Mouse (Mus musculus) heart, embryonic 12.5 days (tissue): ENCODE data around the gene Npas1. TPM values are rescaled to one million over a fixed set of nuclear protein-coding genes. Genes with fewer than 3 reads are reported as not detected.

Experiments
- ATAC-seq: fragments of 200-750 bp; cut with Nextera tagmentation; 2 replicates; pipeline ENCODE4 v1.8.0; 2017; ENCODE audit warnings: moderate TSS enrichment, moderate library complexity; ENCODE audit not compliant: insufficient number of reproducible peaks, low FRiP score
- H3K27ac ChIP-seq: fragments of 300-500 bp; sonication (generic); 2 replicates; pipeline ENCODE4 v1.5.1; 2016; ENCODE audit warnings: mild to moderate bottlenecking, moderate library complexity; ENCODE audit not compliant: poor library complexity, severe bottlenecking
- H3K27me3 ChIP-seq: fragments of 300-500 bp; sonication (generic); replicated peaks from 2 replicates; pipeline ENCODE4 v1.6.1; 2016; ENCODE audit warnings: mild to moderate bottlenecking, moderate library complexity
- H3K36me3 ChIP-seq: fragments of 300-500 bp; sonication (generic); 2 replicates; pipeline ENCODE4 v1.6.1; 2016; ENCODE audit warnings: mild to moderate bottlenecking, moderate library complexity
- H3K4me1 ChIP-seq: fragments of 300-500 bp; sonication (generic); replicated peaks from 2 replicates; pipeline ENCODE4 v1.6.1; 2016; ENCODE audit warnings: mild to moderate bottlenecking
- H3K4me2 ChIP-seq: fragments of 300-500 bp; sonication (generic); 2 replicates; pipeline ENCODE4 v1.6.1; 2016; ENCODE audit warnings: mild to moderate bottlenecking, moderate library complexity
- H3K4me3 ChIP-seq: fragments of 300-500 bp; sonication (generic); 2 replicates; pipeline ENCODE4 v1.5.1; 2016; ENCODE audit warnings: mild to moderate bottlenecking
- H3K9ac ChIP-seq: fragments of 300-500 bp; sonication (generic); 2 replicates; pipeline ENCODE4 v1.6.1; 2016; ENCODE audit warnings: mild to moderate bottlenecking, moderate library complexity
- H3K9me3 ChIP-seq: fragments of 300-500 bp; sonication (generic); replicated peaks from 2 replicates; pipeline ENCODE4 v1.6.1; 2016; ENCODE audit warnings: mild to moderate bottlenecking, moderate library complexity
- WGBS: fragments of 180-500 bp; shearing (Covaris S2); methylation state at CpG from one replicate; pipeline ENCODE4 v1.1.7; 2016; 5-methylcytosine and 5-hydroxymethylcytosine counted together
- polyA plus RNA-seq: library from polyadenylated mRNA; unstranded; fragments of >200 nt; fragmentation: Nextera tagmentation; extraction: Ambion mirVana; gene quantifications from 2 replicates; pipeline ENCODE4 v1.2.1, GENCODE M21; 2016

The Npas1 gene
- polyA plus RNA-seq, 1 experiment from 2014 or later: 0.31 TPM

- Histone ChIP-seq H3K36me3 (peaks cover 90% of the 10 kb centered on the region), H3K4me3 (no peak overlapping the region), H3K27me3 (no peaks in the 10 kb centered on the region), H3K9ac (no peak overlapping the region), H3K9me3 (no peaks in the 10 kb centered on the region), H3K27ac (no peak overlapping the region), H3K4me2 (no peak overlapping the region), H3K4me1 (peaks cover 12% of the 10 kb centered on the region)
- WGBS: 89% methylated on average over 8 of the region's 8 CpGs
- ATAC-seq: no peak
These were observed 56.9 kb downstream of the Npas1 start for GRCm38 (mm10) chr7:16420493-16421118.

GRCm38 (mm10) chr7:16418713-16419112 lies 58.8 kb downstream of the Npas1 start:
- Histone ChIP-seq H3K36me3 (peaks cover 79% of the 10 kb centered on the region), H3K9ac (no peak overlapping the region), H3K9me3 (no peaks in the 10 kb centered on the region), H3K27ac (no peak overlapping the region), H3K27me3 (no peaks in the 10 kb centered on the region), H3K4me3 (no peak overlapping the region), H3K4me2 (no peak overlapping the region), H3K4me1 (peaks cover 16% of the 10 kb centered on the region)
- 89% methylated on average over 5 of the region's 5 CpGs for WGBS
- no peak for ATAC-seq

- ATAC-seq: no peak
- H3K36me3 ChIP-seq: peaks cover 69% of the 10 kb centered on the region
- 81% methylated on average over 10 of the region's 10 CpGs for WGBS
- no peak overlapping the region for H3K4me3 ChIP-seq
- H3K27me3 ChIP-seq: no peaks in the 10 kb centered on the region
- H3K9ac ChIP-seq: no peak overlapping the region
- H3K4me2 ChIP-seq: no peak overlapping the region
- peaks cover 26% of the 10 kb centered on the region for H3K4me1 ChIP-seq
- H3K9me3 ChIP-seq: no peaks in the 10 kb centered on the region
- no peak overlapping the region; the same call in 1 of the 2 replicates for H3K27ac ChIP-seq
These were observed 60.3 kb downstream of the Npas1 start for GRCm38 (mm10) chr7:16417141-16417771.

- H3K27ac ChIP-seq: 0 out of 2 replicates have a peak overlapping the region, but pooled peaks have one; percentile 14
These were observed 62.1 kb downstream of the Npas1 start for GRCm38 (mm10) chr7:16415426-16415825.

GRCm38 (mm10) chr7:16412930-16413329 lies 64.6 kb downstream of the Npas1 start:
- Histone ChIP-seq H3K27ac (peak overlapping the region; percentile 50), H3K9me3 (no peaks in the 10 kb centered on the region), H3K4me3 (no peak overlapping the region), H3K9ac (no peak overlapping the region), H3K27me3 (no peaks in the 10 kb centered on the region), H3K36me3 (peaks cover 27% of the 10 kb centered on the region), H3K4me2 (no peak overlapping the region), H3K4me1 (peaks cover 43% of the 10 kb centered on the region)
- 80% methylated on average over 2 of the region's 2 CpGs for WGBS
- peak; percentile 27; the same call in 1 of the 2 replicates for ATAC-seq

More at GRCm38 (mm10) chr7:16415426-16415825, 62.1 kb downstream of the Npas1 start:
- peak; percentile 82 for ATAC-seq
- Histone ChIP-seq H3K27me3 (no peaks in the 10 kb centered on the region), H3K4me3 (no peak overlapping the region), H3K9ac (0 out of 2 replicates have a peak overlapping the region, but pooled peaks have one; percentile 2), H3K9me3 (no peaks in the 10 kb centered on the region), H3K36me3 (peaks cover 50% of the 10 kb centered on the region), H3K4me2 (no peak overlapping the region), H3K4me1 (peaks cover 43% of the 10 kb centered on the region)
- WGBS: 69% methylated on average over 3 of the region's 3 CpGs

- ATAC-seq: peak; percentile 87
- H3K4me1 ChIP-seq: peaks cover 46% of the 10 kb centered on the region
These were observed 65.2 kb downstream of the Npas1 start for GRCm38 (mm10) chr7:16412220-16412896.

GRCm38 (mm10) chr7:16411100-16411499 lies 66.4 kb downstream of the Npas1 start:
- Histone ChIP-seq H3K4me2 (no peak overlapping the region), H3K27me3 (no peaks in the 10 kb centered on the region), H3K4me1 (peaks cover 43% of the 10 kb centered on the region), H3K9ac (no peak overlapping the region), H3K36me3 (peaks cover 16% of the 10 kb centered on the region; the same call in 1 of the 2 replicates), H3K27ac (peak overlapping the region; percentile 81), H3K4me3 (no peak overlapping the region), H3K9me3 (no peaks in the 10 kb centered on the region)
- 85% methylated on average over 5 of the region's 5 CpGs for WGBS
- ATAC-seq: no peak

More at GRCm38 (mm10) chr7:16412220-16412896, 65.2 kb downstream of the Npas1 start:
- H3K9ac ChIP-seq: no peak overlapping the region; the same call in 1 of the 2 replicates
- H3K4me3 ChIP-seq: no peak overlapping the region
- no peaks in the 10 kb centered on the region for H3K9me3 ChIP-seq
- 79% methylated on average over 8 of the region's 8 CpGs for WGBS
- no peak overlapping the region for H3K4me2 ChIP-seq
- H3K27ac ChIP-seq: peak overlapping the region; percentile 81
- H3K27me3 ChIP-seq: no peaks in the 10 kb centered on the region
- peaks cover 22% of the 10 kb centered on the region for H3K36me3 ChIP-seq

- 76% methylated on average over 3 of the region's 3 CpGs for WGBS
- Histone ChIP-seq H3K4me3 (no peak overlapping the region), H3K27ac (no peak overlapping the region), H3K36me3 (peaks cover 7% of the 10 kb centered on the region; the same call in 1 of the 2 replicates), H3K9me3 (no peaks in the 10 kb centered on the region), H3K4me1 (peaks cover 54% of the 10 kb centered on the region), H3K27me3 (no peaks in the 10 kb centered on the region), H3K9ac (no peak overlapping the region), H3K4me2 (no peak overlapping the region)
- no peak for ATAC-seq
These were observed 70.5 kb downstream of the Npas1 start for GRCm38 (mm10) chr7:16406978-16407377.

Other genes with a start within 250 kb of the Npas1 start
- gene C5ar2, start 233.6 kb downstream of the Npas1 start, polyA plus RNA-seq: 0.85 and 1.1 TPM in 2 replicates
- gene C5ar1, start 218.2 kb downstream of the Npas1 start, polyA plus RNA-seq: 1.1 and 1.8 TPM in 2 replicates
- 11.0 and 12.1 TPM in 2 replicates for gene Inafm1, start 204.1 kb downstream of the Npas1 start, polyA plus RNA-seq
- 24.3 and 31.2 TPM in 2 replicates for gene Ccdc9, start 190.9 kb downstream of the Npas1 start, polyA plus RNA-seq
- gene Bbc3, start 169.3 kb downstream of the Npas1 start, polyA plus RNA-seq: 9.8 and 10.4 TPM in 2 replicates
- 232 and 254 TPM in 2 replicates for gene Sae1, start 89.9 kb downstream of the Npas1 start, polyA plus RNA-seq
- gene Zc3h4, start 76.8 kb downstream of the Npas1 start, polyA plus RNA-seq: 14.3 and 14.9 TPM in 2 replicates
- gene Tmem160, start 24.9 kb downstream of the Npas1 start, polyA plus RNA-seq: 79.0 and 83.6 TPM in 2 replicates
- 20.3 and 21.4 TPM in 2 replicates for gene Arhgap35, start 137.3 kb upstream of the Npas1 start, polyA plus RNA-seq
- 0.45 TPM in 2 replicates for gene Ceacam15, start 198.0 kb upstream of the Npas1 start, polyA plus RNA-seq
- not detected in 2 replicates for gene Ceacam9, start 244.2 kb upstream of the Npas1 start, polyA plus RNA-seq